Mouse (Mus musculus) lung, postnatal 25 days (tissue): ENCODE measurements around the gene Cdx2.

Experiments used
- DNase-seq: peaks from one replicate; pipeline ENCODE4 v3.0.0; 2022; ENCODE audit warnings: low spot score

Cdx2 gene

GRCm38 (mm10) chr5:147292506-147293120 lies 14.5 kb downstream of the Cdx2 start:
- DNase-seq = no peak

- no peak for DNase-seq
These were observed 15.1 kb downstream of the Cdx2 start for GRCm38 (mm10) chr5:147291764-147292505.

GRCm38 (mm10) chr5:147284365-147284764 lies 22.7 kb downstream of the Cdx2 start:
- no peak for DNase-seq

GRCm38 (mm10) chr5:147277547-147277925 lies 29.5 kb downstream of the Cdx2 start:
- DNase-seq = no peak

GRCm38 (mm10) chr5:147276701-147277546 lies 30.1 kb downstream of the Cdx2 start:
- DNase-seq = no peak

GRCm38 (mm10) chr5:147275761-147276160 lies 31.3 kb downstream of the Cdx2 start:
- no peak for DNase-seq

GRCm38 (mm10) chr5:147274174-147275141 lies 32.6 kb downstream of the Cdx2 start:
- DNase-seq = no peak

- DNase-seq = no peak
These were observed 34.2 kb downstream of the Cdx2 start for GRCm38 (mm10) chr5:147272808-147273345.

- DNase-seq = no peak
These were observed 34.8 kb downstream of the Cdx2 start for GRCm38 (mm10) chr5:147272046-147272807.

- DNase-seq = no peak
These were observed 36.1 kb downstream of the Cdx2 start for GRCm38 (mm10) chr5:147270673-147271655.

GRCm38 (mm10) chr5:147269926-147270672 lies 37.0 kb downstream of the Cdx2 start, which contains the start of gene Pdx1:
Gene Pdx1 (plus strand): TSS chr5:147269959.
- no peak for DNase-seq

- DNase-seq = no peak
These were observed 37.7 kb downstream of the Cdx2 start for GRCm38 (mm10) chr5:147269371-147269770.

- DNase-seq = no peak
These were observed 38.3 kb downstream of the Cdx2 start for GRCm38 (mm10) chr5:147268728-147269127.

- no peak for DNase-seq
These were observed 39.6 kb downstream of the Cdx2 start for GRCm38 (mm10) chr5:147267434-147267833.

- no peak for DNase-seq
These were observed 43.1 kb downstream of the Cdx2 start for GRCm38 (mm10) chr5:147263945-147264344.

GRCm38 (mm10) chr5:147261899-147262541 lies 45.0 kb downstream of the Cdx2 start:
- DNase-seq = no peak

GRCm38 (mm10) chr5:147260778-147261177 lies 46.3 kb downstream of the Cdx2 start:
- no peak for DNase-seq

GRCm38 (mm10) chr5:147260189-147260588 lies 46.9 kb downstream of the Cdx2 start:
- DNase-seq = no peak
